Mouse (Mus musculus): ENCODE data around the gene Gnptab.
"Not testable (repeated sequence)": the region's sequence is repeated elsewhere in the genome, so short reads cannot be mapped to it uniquely, and the experiment has no call there.

Gnptab gene

DNA sequence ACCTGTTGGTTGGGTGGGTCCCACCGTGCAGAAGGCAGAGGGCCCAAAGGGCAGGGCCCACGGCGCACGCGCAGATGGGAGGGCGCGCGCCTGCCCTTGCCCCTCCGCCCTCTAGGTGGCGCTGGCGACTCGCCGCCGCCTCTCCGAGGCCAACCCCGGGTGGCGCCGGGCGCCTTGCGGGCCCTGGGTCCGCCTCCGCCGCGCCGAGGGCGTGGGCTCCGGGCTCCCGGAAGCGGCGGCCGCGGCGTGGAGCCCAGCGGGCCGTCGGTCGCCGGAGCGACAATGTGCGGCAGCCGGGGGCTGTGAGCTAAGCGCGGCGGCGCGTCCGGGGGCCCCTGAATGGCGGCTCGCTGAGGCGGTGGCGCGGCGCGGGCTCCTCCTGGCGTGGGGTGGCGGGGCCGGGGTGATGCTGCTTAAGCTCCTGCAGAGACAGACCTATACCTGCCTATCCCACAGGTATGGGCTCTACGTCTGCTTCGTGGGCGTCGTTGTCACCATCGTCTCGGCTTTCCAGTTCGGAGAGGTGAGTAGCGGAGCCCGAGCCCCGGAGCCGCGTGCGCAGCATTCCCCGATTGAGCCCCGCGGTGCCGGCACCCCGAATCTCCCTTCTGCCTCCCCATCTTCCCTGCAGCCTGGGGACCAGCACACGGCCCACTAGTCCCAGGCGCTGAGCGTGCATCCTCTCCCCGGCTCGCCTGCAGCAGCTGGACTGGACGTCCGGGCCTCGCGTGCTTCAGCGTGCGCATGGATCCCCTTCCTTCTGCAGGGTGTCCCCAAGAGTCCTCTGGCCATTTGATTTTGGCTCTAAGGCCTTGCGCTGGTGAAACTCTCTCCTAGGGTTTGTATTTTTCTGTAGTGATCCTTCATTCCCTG, at the start of gene Gnptab, which contains the start of gene Dram1:
Gene Gnptab (plus strand): TSS at position 120 of the 873 bp plus-strand sequence.
Gene Dram1 (minus strand): TSS at position 68 of the 873 bp plus-strand sequence.
- DNase-seq (ENCODE audit: low spot score in 2 of 2): peak; percentile 80 to 89

DNA sequence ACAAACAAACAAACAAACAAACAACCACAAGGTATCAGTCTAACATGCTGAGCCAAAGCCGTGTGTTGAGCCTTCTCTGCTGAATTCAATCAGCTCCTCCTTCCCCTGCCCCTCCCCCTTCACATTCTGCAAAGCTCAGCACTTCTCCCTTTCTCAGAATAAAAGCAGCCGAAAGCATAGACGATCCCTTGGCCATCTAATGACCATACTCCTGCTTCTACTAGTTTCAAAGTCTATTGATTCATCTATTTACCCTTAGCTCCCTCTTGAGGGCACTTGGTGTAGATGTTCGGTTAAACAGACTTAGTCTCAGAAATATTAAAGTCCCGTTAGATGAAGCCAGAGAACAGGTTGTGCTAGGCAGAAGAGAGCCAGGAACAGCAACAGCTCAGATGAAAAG, 48.2 kb upstream of the Gnptab start:
- no peak for DNase-seq (ENCODE audit: low spot score in 2 of 2)

DNA sequence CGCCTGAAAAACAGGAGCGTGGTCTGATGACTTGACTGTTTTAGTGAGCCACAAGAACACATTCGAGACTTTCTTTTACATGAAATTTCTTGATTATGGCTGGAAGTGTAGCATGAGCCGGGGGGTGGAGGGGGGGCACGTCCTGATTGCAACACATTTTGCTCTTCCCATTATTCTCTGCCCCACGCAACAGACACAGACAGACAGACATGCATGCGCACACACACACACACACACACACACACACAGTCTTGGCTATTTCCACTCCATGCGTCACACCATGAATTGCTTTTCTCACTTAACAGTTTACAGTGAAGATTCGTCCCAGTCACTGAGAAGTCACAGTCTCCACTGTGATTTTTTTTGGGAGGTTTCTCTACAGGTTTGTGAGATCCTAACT, 38.3 kb upstream of the Gnptab start:
- no peak for DNase-seq (ENCODE audit: low spot score in 2 of 2)

DNA sequence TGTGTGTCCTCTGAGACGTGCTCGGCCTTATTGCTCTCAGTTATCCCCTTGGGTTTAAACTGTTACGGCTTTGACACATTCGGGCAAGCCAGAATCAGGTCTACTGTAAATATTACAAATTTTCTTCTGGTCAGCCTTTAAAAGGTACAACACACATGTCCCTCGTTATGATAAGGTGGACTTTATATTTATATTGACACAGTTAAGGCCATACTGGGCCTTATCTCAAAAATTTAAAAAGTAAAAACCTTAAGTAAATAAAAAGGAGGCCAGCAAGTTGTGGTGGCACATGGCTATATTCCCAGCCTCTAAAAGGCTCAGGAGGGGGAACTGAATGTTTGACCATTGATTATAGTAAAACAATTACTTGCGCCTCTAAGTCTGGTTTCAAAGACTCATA, 37.6 kb upstream of the Gnptab start:
- DNase-seq (ENCODE audit: low spot score in 2 of 2): no peak

- DNase-seq (ENCODE audit: low spot score in 2 of 2): no peak
These were observed 33.0 kb upstream of the Gnptab start for GRCm38 (mm10) chr10:88345899-88346401.

DNA sequence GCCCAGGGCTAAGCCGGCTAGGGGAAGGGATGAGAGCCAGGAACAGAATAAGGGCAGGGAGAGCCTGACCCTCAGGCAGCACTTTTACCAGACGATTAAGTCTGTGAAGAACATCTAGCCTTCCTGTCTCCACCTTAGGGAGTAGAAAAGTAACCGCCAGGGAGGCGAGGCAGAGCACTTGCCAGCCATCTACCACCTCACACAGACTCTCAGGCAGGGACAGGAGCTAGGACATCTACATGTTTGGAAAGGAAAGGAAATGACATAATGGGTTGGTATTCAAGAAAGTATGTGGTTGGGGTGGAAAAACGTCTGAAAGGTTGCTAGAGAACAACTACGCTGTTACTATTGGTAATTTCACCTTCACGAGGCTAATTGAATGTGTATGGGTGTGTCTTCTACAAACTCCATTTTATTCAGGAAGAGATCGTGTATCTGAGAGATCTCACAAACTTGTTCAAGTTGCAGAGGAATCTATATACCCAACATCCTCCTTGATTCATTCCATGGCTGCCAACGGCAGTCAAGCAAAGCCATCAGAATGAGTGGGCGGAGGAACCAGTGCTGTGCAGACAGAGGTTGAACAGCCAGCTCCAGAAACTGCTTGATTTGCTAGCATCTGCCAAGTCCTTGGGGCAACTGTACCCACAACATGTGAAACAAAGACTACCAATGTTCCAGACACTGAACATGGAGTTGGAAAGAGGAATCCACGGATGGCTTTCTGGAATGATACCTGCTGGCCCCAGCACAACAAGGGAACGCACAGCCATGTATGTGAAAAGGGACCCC, 32.3 kb upstream of the Gnptab start:
- no peak for DNase-seq (ENCODE audit: low spot score in 2 of 2)

- DNase-seq (ENCODE audit: low spot score in 2 of 2): no peak
These were observed 29.1 kb upstream of the Gnptab start for GRCm38 (mm10) chr10:88349800-88350199.

- no peak for DNase-seq (ENCODE audit: low spot score in 2 of 2)
These were observed 28.2 kb upstream of the Gnptab start for GRCm38 (mm10) chr10:88350687-88351086.

DNA sequence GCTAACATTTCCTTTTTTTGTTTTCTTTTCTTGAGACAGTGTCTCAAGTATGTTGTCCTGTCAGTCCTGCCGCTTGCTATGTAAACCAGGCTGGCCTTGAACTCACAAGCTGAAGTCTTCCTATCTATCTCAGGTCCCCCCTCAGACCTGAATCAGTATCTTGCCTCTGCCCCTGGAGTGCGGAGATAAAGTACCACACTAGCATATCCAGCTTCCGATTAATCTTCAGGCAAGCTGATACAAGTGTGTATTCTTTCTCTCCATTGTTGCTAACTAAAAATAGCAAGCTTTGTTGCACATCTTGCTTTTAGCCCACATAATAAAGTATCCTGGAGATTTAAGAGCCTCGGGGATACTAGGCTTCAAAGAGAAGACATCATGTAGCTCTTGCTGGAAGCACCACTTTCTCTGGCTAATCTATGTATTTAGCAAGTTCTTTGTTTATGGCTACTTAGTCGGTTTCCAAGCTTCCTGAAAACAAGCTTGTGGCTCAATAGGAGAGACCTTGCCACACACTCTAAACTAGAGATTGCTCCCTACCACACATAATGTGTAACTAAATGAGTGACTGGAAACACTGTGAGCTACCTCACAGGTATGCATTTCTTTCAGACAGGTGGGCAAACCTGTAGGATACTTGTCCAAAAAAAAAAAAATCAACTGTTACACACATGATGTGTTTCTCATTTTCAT, 27.4 kb upstream of the Gnptab start:
- no peak for DNase-seq (ENCODE audit: low spot score in 2 of 2)

DNA sequence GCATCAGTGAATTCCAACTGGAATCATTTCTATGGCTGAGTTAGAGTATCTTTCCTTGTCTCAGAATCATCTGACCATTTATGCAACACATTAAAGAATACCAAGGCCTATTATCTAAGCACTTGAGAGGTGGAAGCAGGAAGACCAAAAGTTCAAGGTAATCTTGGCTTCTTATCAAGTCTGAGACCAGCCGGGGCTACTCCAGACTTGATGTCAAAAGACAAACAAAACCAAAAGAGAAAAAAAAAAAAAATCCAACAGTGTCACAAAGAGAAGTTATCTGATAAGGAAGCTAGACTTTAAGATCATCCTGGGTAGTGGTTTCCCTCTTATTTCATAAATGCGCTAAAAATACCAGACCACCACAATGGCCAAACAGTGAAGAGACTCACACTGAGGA, 26.4 kb upstream of the Gnptab start:
- DNase-seq (ENCODE audit: low spot score in 2 of 2): no peak

DNA sequence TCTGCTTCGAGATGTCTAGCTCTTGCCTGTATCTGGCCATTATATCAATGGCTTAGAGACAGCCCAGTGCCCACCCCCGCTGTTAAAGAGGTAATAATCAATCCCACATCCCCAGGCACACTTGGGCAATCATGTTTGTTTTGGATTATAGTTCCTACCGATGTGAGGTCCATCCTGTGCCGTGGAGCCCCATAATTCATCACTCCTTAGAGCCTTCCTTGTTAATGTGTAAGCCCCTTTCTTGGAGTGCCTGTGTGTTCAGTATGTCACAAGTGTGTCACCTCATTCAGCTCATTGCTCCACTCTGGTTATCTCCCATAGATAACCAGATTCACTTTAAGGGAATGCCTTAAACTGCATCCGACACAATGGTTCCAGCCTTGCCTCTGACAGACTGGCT, 24.3 kb upstream of the Gnptab start:
- DNase-seq (ENCODE audit: low spot score in 2 of 2): no peak

DNA sequence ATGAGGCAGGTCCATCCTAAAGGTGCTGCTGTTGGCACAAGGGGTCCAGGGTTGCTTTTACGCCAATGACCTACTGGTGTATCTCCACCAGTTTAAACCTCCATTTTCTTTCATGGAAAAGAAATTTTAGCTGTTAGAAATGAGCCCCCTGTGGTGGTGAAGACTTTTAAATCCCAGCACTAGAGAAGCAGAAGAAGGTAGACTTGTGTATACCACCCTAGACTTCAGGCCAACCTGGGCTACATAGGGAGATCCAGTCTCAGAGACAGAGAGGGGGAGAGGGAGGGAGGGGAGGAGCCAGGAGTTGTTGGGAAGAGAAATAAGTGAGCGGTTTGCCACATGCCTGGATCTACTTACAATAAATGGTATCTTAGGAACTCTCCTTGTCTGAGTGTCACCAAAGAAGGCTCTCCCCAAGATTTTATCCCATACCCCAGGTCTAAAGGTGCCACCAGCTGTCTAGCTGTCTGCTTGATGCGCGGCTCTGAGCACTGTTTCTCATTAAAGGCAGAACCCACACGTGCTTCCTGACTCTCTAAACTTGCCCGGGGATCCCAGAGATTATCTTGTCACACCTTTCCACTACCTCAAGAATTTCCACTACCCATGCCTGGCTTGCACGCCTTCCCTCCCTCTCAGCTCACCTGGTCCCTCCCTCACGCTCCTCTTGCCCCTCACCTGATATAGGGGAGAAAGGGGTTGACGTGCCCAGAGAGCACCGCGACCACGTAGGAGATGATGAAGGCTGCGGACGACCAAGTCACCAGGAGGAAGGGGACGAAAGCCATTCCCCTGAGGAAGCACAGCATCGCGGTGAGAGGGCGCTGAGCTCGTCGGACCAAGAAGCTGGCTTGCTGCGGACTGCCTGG, 22.6 kb upstream of the Gnptab start:
- no peak for DNase-seq (ENCODE audit: low spot score in 2 of 2)

- DNase-seq (ENCODE audit: low spot score in 2 of 2): peak; percentile 34 to 37
These were observed 21.9 kb upstream of the Gnptab start for GRCm38 (mm10) chr10:88356983-88357559.

DNA sequence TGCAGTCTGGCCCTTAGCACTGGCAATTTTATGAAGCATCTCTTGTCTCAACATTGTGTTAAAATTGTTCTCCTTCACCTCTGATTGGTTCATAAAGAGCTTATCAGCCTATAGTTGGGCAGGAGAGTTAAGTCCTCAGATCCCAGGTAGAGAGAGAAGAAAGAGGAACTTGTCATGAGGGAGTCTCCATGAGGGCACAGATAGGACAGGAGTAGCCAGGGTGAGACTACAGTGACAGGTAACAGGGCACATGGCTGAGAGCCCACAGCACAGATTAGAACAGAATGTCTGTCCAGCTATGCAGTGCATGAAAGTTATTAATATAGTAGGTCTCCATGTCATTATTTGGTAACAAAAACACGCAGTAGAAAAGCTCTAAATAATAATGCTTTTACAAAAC, 16.7 kb upstream of the Gnptab start:
- no peak for DNase-seq (ENCODE audit: low spot score in 2 of 2)

- DNase-seq (ENCODE audit: low spot score in 2 of 2): no peak
These were observed 14.7 kb upstream of the Gnptab start for GRCm38 (mm10) chr10:88364221-88364620.

DNA sequence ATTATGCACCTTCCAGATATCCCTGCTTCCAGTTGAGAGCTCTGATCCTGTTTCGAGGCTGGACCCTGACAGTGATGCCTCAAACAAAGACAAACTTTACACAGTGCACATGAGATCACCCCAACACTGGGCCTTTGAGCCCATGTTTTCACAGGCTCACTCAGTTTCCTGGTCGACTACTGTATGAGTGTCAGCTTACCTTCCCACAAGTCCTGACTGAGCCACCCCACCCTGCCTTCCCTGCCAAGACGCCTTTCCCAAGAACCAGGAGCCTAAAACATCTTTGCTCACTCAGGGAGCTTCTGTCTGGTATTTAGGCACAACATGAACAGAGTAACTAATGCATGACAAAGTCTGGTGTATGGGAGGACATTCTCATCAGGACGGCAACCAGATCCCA, 9.7 kb upstream of the Gnptab start:
- DNase-seq (ENCODE audit: low spot score in 2 of 2): no peak

DNA sequence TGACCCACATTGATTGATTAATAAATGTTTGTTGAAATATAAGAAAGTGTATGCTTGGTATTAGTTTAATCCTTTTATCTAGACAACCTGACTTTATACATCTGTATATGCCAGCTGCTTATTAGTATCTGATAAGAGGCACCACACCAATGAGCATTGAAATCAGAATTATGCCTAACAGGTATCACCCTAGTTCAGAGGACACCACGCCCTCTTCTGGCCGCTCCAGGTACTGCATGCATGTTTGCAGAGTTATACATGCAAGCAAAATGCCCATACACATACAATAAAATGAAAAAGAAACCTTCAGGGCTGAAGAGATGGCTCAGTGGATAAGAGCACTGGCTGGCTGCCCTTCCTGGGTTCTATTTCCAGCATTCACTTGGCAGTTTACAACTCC, 7.1 kb upstream of the Gnptab start:
- DNase-seq (ENCODE audit: low spot score in 2 of 2): no peak

DNA sequence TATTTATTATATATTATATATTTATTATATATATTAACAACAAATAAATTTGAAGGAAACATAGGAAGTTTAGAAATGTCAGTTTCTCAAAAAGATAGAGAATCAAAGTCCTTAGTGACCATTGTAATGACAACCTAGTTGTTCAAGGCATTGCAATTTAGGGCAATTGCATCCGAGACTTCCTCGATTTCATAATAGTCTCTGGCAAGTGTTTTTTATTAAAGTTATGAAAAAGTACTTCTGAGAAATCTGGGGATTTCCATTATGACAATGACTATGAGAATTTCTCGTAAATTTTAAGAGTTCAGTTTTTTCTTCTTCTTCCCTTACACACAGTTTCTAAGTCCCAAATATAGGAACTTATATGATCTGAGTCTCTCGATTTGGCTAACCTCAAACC, 6.5 kb upstream of the Gnptab start:
- DNase-seq (ENCODE audit: low spot score in 2 of 2): no peak

- not testable (repeated sequence) for DNase-seq (ENCODE audit: low spot score in 2 of 2)
These were observed 6.0 kb upstream of the Gnptab start for GRCm38 (mm10) chr10:88372945-88373344.

- DNase-seq (ENCODE audit: low spot score in 2 of 2): no peak
These were observed 3.9 kb upstream of the Gnptab start for GRCm38 (mm10) chr10:88374984-88375383.

DNA sequence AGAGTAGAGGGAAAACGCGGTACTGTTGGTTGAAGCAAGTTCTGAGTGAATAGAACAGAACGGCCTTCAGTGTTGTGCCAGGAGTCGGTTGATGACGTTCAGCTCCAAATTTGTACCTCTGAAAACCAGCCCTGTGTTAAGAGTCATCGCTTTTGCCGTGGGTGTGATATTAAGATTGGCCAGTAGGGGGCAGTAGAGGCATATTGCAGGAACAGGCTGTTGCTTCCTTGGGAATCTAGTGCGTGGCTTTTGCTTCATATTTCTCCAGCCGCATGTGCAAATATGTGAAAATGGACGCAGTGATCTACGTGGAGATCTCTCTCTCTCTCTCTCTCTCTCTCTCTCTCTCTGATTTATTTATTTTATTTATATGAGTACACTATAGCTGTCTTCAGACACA, 2.2 kb upstream of the Gnptab start:
- DNase-seq (ENCODE audit: low spot score in 2 of 2): peak; percentile 64 to 80
